Mouse (Mus musculus): ENCODE data around the gene Itga2b. TPM values are rescaled to one million over a fixed set of nuclear protein-coding genes. Genes with fewer than 3 reads are reported as not detected.
"Not testable (repeated sequence)": the region's sequence is repeated elsewhere in the genome, so short reads cannot be mapped to it uniquely, and the experiment has no call there.

Gene Itga2b
- polyA plus RNA-seq, 1 experiment from 2014 or later: 2.9 TPM

DNA sequence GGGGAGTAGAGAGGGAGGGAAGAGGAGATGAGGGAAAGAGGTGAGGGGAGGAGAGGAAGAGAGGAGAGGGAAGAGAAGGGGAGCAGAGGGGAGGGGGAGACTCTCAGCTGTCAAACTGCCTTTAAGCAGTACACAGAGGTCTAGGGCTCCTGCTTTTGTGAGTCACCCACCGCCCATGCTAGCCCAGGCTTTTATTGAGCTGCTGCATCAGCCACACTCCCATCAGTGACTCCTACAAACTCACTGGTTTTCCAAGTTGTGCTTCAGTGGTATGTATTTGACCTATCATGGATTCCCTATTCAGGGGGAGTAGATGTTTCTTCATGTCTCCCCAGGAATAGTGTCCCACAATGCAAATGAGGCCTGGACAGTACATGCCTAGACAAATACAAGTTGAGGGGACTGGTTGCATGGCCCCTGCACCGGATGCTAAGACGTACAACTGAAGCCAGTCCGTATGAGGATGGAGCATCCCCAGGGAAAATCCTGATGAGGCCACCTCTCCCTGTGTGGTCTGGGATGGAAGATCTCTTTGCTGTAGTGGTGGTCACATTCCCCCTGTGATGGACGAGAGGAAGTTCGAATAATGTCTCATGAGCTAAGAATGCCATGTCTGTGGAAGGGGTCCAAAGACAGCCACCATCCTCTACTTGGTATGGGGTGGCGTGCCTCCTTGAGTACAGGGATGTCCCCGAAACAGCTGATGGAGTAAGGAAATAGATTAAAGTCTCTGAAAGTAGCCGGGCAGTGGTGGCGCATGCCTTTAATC, 54.7 kb downstream of the Itga2b start:
- Histone ChIP-seq H3K4me1 (no peaks in the 10 kb centered on the region), H3K27ac (no peak overlapping the region), H3K4me3 (no peak overlapping the region), H3K36me3 (ENCODE audit: poor library complexity, severe bottlenecking) (no peaks in the 10 kb centered on the region), H3K4me2 (no peak overlapping the region), H3K9ac (no peak overlapping the region), H3K27me3 (no peaks in the 10 kb centered on the region), H3K9me3 (replicated peaks) (peaks cover 3% of the 10 kb centered on the region; the same call in 1 of the 2 replicates)
- WGBS: 74% methylated on average over 10 of the region's 10 CpGs
- ATAC-seq: no peak

GRCm38 (mm10) chr11:102413059-102413458, 56.9 kb downstream of the Itga2b start:
- no peak for ATAC-seq
- Histone ChIP-seq H3K4me1 (peaks cover 2% of the 10 kb centered on the region; the same call in 1 of the 2 replicates), H3K4me2 (no peak overlapping the region), H3K4me3 (no peak overlapping the region), H3K27ac (no peak overlapping the region), H3K9me3 (replicated peaks) (no peaks in the 10 kb centered on the region), H3K36me3 (ENCODE audit: poor library complexity, severe bottlenecking) (no peaks in the 10 kb centered on the region), H3K27me3 (no peaks in the 10 kb centered on the region), H3K9ac (no peak overlapping the region)
- 78% methylated on average over 8 of the region's 8 CpGs for whole genome bisulfite sequencing

DNA sequence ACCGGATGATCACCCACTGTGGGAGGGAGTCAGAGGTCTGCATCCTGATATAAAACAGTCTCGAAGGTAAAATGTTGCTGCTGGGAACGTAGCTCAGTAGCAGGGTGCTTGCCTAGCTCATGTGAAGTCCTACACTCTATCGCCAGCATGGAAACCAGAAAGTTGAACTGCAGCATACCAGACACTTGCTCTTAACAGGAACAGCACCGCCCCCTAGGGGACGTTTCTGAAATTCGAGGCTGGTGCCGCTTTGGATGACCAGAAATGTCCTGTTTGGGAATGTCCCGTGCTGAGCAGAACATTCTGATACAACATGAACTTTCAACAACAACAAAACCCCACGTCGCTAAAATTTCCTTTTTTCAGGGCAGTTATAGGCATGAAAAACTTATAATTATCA, 58.2 kb downstream of the Itga2b start:
- peaks cover 10% of the 10 kb centered on the region for H3K4me1 ChIP-seq
- no peaks in the 10 kb centered on the region for H3K9me3 ChIP-seq (replicated peaks)
- no peak overlapping the region for H3K4me3 ChIP-seq
- no peak overlapping the region for H3K9ac ChIP-seq
- H3K27me3 ChIP-seq: no peaks in the 10 kb centered on the region
- ATAC-seq: no peak
- WGBS: 5% methylated on average over 11 of the region's 11 CpGs
- H3K4me2 ChIP-seq: no peak overlapping the region
- H3K36me3 ChIP-seq (ENCODE audit: poor library complexity, severe bottlenecking): no peaks in the 10 kb centered on the region
- no peak overlapping the region for H3K27ac ChIP-seq

- H3K4me2 ChIP-seq: no peak overlapping the region
- H3K36me3 ChIP-seq (ENCODE audit: poor library complexity, severe bottlenecking): no peaks in the 10 kb centered on the region
- H3K4me1 ChIP-seq: peaks cover 16% of the 10 kb centered on the region
- no peaks in the 10 kb centered on the region for H3K9me3 ChIP-seq (replicated peaks)
- H3K9ac ChIP-seq: no peak overlapping the region
- no peak overlapping the region for H3K4me3 ChIP-seq
- WGBS: 78% methylated on average over 3 of the region's 3 CpGs
- no peaks in the 10 kb centered on the region for H3K27me3 ChIP-seq
- no peak for ATAC-seq
- H3K27ac ChIP-seq: no peak overlapping the region
Measured at GRCm38 (mm10) chr11:102411061-102411460, 58.9 kb downstream of the Itga2b start.

- peaks cover 23% of the 10 kb centered on the region for H3K4me1 ChIP-seq
- not testable (repeated sequence) for H3K36me3 ChIP-seq (ENCODE audit: poor library complexity, severe bottlenecking); H3K9me3 ChIP-seq (replicated peaks); ATAC-seq; H3K9ac ChIP-seq; H3K4me3 ChIP-seq; H3K4me2 ChIP-seq; H3K27ac ChIP-seq; H3K27me3 ChIP-seq
- WGBS: 88% methylated on average over 3 of the region's 3 CpGs
Measured at GRCm38 (mm10) chr11:102410345-102410744, 59.6 kb downstream of the Itga2b start.

DNA sequence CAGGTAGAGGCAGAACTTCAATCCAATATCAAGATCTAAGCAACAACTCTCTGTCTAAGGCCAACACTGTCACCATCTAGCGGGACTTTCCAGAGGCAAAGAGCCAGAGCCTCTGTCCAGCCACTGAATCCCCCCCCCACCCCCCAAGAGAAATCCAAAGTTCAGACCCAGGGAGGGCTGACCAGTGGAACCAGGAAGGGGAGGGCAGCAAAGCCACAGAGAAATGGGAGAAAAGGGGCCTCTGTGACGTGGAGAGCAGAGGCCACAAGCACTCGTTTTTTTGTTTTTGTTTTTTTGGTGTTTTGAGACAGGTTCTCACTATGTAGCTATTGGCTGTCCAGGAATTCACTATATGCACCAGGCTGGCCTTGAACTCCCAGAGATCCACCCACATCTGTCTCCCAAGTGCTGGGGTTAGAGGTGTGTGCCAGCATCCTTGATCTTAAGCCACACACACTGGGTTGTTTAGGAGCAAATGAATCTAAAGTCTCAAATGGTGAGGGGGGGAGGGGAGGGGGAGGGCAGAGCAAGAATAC, 60.1 kb downstream of the Itga2b start:
- Histone ChIP-seq H3K9me3 (replicated peaks) (no peaks in the 10 kb centered on the region), H3K4me3 (no peak overlapping the region), H3K27me3 (no peaks in the 10 kb centered on the region), H3K9ac (no peak overlapping the region), H3K4me1 (peaks cover 28% of the 10 kb centered on the region), H3K4me2 (no peak overlapping the region), H3K27ac (no peak overlapping the region), H3K36me3 (ENCODE audit: poor library complexity, severe bottlenecking) (peaks cover 2% of the 10 kb centered on the region; the same call in 1 of the 2 replicates)
- WGBS: 78% methylated on average over 3 of the region's 3 CpGs
- no peak for ATAC-seq

DNA sequence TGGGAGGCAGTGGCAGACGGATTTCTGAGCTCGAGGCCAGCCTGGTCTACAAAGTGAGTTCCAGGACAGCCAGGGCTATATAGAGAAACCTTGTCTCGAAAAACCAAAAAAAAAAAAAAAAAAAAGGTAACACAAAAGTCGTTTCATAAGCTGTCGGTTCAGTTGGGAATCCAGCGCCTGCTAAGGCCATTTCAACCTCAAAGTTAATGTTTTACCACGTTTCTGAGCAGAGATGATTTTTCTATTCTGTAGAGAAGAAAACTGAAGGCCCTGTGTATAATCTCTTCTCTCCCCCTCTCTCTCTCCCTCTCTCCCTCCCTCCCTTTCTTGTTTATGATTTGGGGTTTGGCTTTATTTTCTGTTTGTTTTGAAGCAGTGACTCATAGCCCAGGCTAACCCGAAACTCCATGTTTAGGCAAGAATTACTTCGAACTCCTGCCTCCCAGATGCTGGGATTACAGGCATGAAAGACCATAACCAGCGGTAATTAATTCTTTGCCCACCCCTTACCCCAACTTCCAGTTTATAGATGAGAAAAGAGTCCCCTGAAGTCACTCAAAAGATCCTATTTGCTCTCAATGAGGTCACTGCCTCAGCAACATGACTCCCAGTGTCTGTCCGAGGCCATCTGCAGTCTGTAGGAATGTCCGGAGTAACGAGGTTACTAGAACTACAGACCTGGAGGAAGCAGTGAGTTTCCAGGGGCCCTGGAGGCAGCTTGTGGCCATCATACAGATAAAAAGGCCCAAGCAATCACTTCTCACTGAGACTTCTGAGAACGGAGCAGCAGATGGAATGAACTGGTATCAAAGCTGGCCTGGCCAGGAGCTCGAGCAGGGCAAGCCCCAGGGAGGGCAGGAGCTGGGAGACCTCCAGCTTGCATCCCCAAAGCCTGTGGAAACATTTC, 60.8 kb downstream of the Itga2b start:
- no peaks in the 10 kb centered on the region for H3K27me3 ChIP-seq
- no peak for ATAC-seq
- H3K4me1 ChIP-seq: peaks cover 33% of the 10 kb centered on the region
- WGBS: 42% methylated on average over 15 of the region's 15 CpGs
- H3K4me2 ChIP-seq: peak overlapping the region; percentile 80
- H3K9me3 ChIP-seq (replicated peaks): no peaks in the 10 kb centered on the region
- H3K36me3 ChIP-seq (ENCODE audit: poor library complexity, severe bottlenecking): peaks cover 9% of the 10 kb centered on the region
- peak overlapping the region; percentile 57 for H3K27ac ChIP-seq
- no peak overlapping the region for H3K9ac ChIP-seq
- H3K4me3 ChIP-seq: peak overlapping the region; percentile 77

- peak overlapping the region; percentile 77 for H3K4me3 ChIP-seq
- no peaks in the 10 kb centered on the region for H3K9me3 ChIP-seq (replicated peaks)
- 0% methylated on average over 32 of the region's 32 CpGs for WGBS
- H3K27ac ChIP-seq: peak overlapping the region; percentile 79
- peaks cover 33% of the 10 kb centered on the region for H3K4me1 ChIP-seq
- H3K4me2 ChIP-seq: peak overlapping the region; percentile 80
- H3K36me3 ChIP-seq (ENCODE audit: poor library complexity, severe bottlenecking): peaks cover 16% of the 10 kb centered on the region
- peak overlapping the region; percentile 83; the same call in 1 of the 2 replicates for H3K9ac ChIP-seq
- ATAC-seq: peak; percentile 95
- no peaks in the 10 kb centered on the region for H3K27me3 ChIP-seq
Measured at GRCm38 (mm10) chr11:102408344-102408876, 61.5 kb downstream of the Itga2b start.

GRCm38 (mm10) chr11:102407834-102408215, 62.1 kb downstream of the Itga2b start, which contains the start of gene Slc25a39:
Slc25a39 (minus strand) TSS chr11:102407946.
- ATAC-seq: no peak
- Histone ChIP-seq H3K9me3 (replicated peaks) (no peaks in the 10 kb centered on the region), H3K4me1 (peaks cover 33% of the 10 kb centered on the region), H3K36me3 (ENCODE audit: poor library complexity, severe bottlenecking) (peaks cover 22% of the 10 kb centered on the region), H3K27ac (peak within 1 kb of the TSS; percentile 79), H3K4me2 (peak within 1 kb of the TSS; percentile 80), H3K27me3 (no peaks in the 10 kb centered on the region), H3K9ac (peak within 1 kb of the TSS; percentile 83), H3K4me3 (peak within 1 kb of the TSS; percentile 77)
- 1% methylated on average over 19 of the region's 19 CpGs for WGBS

DNA sequence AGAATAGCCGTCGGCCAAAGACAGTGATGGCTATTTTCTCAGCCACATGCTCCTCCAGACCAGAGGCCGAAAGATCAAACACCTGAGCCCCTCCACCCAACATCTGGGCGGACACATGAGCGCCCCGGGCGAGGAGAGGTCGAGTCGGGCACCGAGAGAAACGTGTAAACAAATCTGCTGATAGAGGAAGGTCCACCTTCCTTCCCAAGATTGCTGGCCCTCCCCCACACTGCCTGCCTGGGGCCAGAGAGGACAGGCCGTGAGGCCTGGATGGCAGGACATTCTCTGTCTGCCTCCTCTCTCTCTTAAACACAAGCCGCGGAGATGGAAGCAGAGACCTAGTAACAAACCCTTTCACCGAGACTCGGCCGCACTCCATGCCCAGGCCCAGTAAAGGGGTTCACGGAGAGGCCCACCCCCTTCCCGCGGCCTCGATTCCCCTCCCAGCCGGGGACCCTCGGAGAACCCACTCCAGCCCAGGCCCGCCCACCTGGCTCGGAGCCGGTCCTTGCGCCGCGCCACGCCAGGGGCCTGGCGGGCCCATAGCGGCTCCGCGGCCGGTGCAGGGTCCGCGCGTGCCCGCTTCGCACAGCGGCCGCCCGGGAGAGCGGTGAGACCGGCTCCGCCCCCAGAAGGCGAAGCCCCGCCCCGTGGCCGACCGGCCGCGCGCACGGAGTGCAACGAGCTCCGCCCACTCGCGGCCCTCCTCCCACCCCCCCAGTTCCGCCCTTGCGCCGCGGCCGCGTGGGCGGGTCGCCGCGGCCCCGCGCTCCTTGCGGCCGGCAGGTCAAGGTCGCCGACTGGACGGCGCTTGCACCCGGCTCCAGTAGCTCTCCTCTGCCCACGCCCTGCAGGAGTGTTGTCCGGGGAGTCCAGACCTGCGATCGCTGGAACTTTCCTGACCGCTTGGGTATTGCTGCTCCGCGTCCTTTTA, 62.8 kb downstream of the Itga2b start:
- Histone ChIP-seq H3K9ac (peak overlapping the region; percentile 83), H3K4me2 (peak overlapping the region; percentile 80), H3K27me3 (no peaks in the 10 kb centered on the region), H3K27ac (peak overlapping the region; percentile 79), H3K4me3 (peak overlapping the region; percentile 77), H3K36me3 (ENCODE audit: poor library complexity, severe bottlenecking) (peaks cover 29% of the 10 kb centered on the region), H3K4me1 (peaks cover 33% of the 10 kb centered on the region), H3K9me3 (replicated peaks) (no peaks in the 10 kb centered on the region)
- peak; percentile 64 for ATAC-seq
- under 1% methylated on average over 85 of the region's 85 CpGs for WGBS

GRCm38 (mm10) chr11:102406401-102406800, 63.5 kb downstream of the Itga2b start:
- H3K27ac ChIP-seq: 0 out of 2 replicates have a peak overlapping the region, but pooled peaks have one; percentile 79
- no peaks in the 10 kb centered on the region for H3K27me3 ChIP-seq
- H3K9me3 ChIP-seq (replicated peaks): no peaks in the 10 kb centered on the region
- peaks cover 36% of the 10 kb centered on the region for H3K36me3 ChIP-seq (ENCODE audit: poor library complexity, severe bottlenecking)
- no peak for ATAC-seq
- 8% methylated on average over 3 of the region's 3 CpGs for WGBS
- H3K4me2 ChIP-seq: peak overlapping the region; percentile 80
- H3K9ac ChIP-seq: peak overlapping the region; percentile 83
- H3K4me1 ChIP-seq: peaks cover 33% of the 10 kb centered on the region
- peak overlapping the region; percentile 77 for H3K4me3 ChIP-seq

Measured in forebrain, embryonic 13.5 days (tissue).